Mouse (Mus musculus) G1E (cell line): ENCODE data around the gene Rpl39l.

ENCODE experiments used
- CTCF ChIP-seq: IDR thresholded peaks from 2 replicates; pipeline ENCODE4 v1.5.1; 2012; ENCODE audit warnings: low read depth, low read length, inconsistent platforms, mixed read lengths
- GATA1 ChIP-seq: IDR thresholded peaks from 2 replicates; pipeline ENCODE4 v1.6.1; 2012; ENCODE audit warnings: borderline replicate concordance, low read length, inconsistent platforms, mixed read lengths

DNA sequence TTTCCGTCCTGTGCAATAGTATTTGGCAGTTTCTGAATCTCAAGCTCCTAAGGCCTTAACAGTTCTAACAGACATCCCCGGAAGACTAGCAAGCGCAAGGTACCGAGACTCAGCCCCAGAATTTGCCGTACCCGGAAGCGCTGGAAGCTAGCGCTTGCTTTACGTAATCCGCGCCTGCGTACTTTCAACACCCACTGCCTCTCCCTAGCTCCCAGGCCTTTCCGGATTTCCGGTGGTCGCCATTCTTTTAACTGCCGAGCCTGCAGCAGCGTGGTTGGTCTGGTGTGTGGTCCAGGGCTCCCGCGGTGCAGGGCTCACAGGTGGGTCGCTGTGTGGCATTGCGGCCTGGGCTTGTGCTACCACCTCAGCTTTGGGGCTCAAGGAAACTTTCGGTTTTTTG is at the start of gene Rpl39l:
- no peak for TF ChIP-seq CTCF
- TF ChIP-seq GATA1, result no peak
